Mouse (Mus musculus): Measurements from ENCODE around the gene Atp2b4. TPM values are rescaled to one million over a fixed set of nuclear protein-coding genes. Genes with fewer than 3 reads are reported as not detected.

Gene Atp2b4
- total RNA-seq, 2 experiments from 2014 or later = 34.4 to 38.8 TPM

DNA sequence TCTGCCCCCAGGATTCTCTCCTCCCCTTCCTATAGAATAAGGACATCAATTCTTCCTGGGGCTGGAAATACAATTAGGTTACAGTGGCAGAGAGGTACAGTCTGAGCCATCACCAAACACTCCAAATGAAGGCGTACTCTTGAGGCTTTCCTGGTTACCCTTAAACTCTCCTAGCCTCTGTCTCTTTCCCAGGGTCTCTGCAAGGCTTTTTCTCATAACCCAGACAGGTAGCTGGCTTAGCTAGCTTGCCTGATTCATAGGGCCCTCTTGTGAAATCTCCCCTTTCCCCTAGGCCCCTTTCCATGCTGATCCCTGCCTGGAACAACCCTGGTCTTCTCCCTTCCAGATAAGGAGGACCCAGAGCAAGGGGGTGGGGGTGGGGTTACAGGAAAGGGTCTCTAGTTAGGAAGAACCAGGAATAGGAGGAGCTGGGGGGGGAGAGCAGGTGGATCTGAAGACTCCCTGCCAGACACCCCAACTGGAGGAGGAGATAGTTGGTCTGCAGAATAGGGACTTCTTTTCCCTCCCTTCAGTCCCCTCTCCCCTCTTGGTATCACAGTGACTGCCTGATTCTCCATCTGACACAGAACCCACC is 1.9 kb downstream of the Atp2b4 start:
- no peak for DNase-seq
- intact Hi-C loops (cut with DNase I) = no loop called here

DNA sequence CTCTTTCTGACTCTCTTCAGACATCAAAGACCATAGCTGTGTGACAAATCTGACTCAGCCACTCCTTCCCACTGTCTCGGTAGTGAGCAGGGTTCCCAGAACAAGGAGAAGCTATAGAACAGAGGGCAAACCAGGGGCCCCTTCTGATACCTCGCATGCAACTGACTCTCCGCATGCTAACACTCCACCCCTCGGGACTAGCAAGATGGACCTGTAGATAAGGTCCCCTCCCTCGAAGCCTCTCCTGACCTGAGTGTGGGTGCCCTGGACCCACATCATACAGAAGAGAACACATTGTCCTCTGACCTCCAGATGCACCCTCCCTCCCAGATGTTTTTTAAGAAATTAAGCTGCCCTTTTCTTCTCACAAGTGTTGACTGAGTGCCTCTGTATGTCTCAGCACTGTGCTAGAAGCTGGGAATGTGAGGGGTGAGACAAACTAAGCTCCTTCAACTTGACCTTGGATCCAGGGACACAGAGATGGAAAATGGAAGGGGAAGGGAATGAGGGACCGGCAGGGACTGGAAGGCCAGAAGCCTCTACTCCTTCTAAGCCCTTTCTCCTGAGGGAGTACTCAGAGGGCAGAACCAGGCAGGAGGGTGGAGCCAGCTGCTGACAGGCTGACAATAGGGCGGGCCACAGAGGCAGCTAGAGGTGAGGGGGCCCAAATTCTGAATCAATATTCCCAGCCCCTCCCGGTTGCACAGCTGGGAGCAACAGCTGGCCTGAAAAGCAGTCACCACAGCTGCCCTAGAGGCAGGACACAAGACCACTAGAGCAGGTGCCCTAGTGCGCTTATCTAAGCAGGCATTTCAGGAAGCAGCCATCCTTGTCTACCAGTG is 2.6 kb downstream of the Atp2b4 start:
- intact Hi-C loops (cut with DNase I) = no loop called here
- DNase-seq = no peak

DNA sequence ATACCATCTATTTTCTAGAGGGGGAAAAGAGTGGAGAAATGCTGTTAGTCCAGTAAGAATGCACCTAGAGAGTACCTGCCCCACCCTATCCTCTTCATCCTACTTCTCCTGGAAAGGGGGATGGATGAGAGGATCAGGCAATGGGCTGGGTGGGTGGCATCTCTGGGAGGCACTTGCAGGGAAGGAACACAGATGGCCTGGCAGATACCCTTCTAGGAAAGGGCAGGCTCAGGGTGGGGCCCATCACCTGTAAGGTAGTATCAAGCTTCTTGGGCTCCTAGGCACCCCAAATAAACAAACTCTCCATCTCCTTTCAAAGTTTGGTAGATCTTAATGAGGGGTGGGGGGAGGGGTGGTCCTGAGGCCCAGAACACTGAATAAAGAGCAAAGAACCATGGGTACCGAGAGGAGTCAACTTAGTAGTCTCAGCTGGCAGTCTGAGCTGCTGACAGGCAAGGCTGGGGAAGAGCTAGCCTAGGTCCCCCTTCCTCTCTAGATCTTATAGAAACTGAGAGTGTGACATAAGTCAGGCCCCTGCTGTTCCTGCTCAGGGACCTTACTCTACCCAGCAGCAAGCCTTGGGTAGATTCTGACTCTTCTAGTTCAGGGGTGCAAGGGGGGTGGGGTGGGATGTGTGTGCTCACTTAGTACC is 3.4 kb downstream of the Atp2b4 start:
- intact Hi-C loops (cut with DNase I) = no loop called here
- DNase-seq = no peak

DNA sequence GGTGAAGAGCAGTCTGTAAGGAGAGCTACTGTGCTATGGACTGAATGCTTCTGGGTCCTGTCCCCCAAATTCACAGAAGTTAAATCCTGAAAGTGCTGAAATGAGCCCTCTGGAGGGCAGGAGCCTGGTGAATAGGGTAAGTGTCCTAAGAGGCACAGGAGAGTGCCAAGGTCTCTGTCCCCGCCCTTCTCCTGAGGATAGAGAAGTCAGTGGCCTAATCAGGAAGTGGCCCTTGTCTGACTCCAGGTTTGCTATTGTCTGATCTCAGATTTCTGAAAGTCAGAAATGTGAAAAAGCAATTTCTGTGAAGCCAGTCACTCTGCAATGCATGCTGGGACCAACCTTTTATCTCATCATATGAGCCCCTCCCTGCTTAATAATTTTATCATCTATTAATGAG is 7.2 kb downstream of the Atp2b4 start:
- intact Hi-C loops (cut with DNase I) = no loop called here
- no peak for DNase-seq

DNA sequence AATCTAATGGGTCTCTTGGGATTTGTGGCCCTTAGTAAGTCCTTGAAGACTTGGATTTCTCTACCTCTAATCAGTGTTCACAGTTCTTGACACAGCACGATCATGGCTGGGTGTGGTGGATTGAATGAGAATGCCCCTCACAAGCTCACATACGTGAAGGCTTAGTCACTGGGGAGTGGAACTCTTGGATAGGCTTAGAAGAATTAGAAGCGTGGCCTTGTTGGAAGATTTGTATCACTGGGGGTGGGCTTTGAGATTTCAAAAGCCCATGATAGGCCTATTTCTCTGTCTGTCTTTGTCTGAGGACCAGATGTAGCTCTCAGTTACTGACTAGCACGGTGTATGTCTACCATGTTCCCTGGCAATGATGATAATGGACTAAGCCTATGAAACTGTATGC is 10.8 kb downstream of the Atp2b4 start:
- intact Hi-C loops (cut with DNase I) = no loop called here

DNA sequence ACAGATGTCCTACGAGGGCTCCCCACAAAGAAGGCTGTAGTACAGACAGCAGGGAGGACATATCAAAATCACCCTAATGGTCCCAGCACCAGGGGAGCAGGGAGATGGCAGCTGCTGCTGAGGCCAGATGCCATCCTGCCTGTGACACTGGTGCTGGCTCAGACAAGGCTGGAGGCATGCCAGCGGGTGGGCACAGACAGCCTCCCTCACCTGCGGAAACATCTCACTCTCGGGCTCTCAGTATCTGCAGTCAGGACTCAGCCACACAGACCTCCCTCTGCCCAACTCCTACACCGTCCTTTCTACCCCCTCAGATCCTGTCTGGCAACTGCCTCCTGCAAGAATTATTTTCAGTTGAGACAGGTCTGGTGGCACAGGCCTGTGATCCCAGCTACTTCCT is 12.0 kb downstream of the Atp2b4 start:
- intact Hi-C loops (cut with DNase I) = no loop called here
- DNase-seq = no peak

More for the DNA sequence above, 10.8 kb downstream of the Atp2b4 start:
- DNase-seq = no peak

DNA sequence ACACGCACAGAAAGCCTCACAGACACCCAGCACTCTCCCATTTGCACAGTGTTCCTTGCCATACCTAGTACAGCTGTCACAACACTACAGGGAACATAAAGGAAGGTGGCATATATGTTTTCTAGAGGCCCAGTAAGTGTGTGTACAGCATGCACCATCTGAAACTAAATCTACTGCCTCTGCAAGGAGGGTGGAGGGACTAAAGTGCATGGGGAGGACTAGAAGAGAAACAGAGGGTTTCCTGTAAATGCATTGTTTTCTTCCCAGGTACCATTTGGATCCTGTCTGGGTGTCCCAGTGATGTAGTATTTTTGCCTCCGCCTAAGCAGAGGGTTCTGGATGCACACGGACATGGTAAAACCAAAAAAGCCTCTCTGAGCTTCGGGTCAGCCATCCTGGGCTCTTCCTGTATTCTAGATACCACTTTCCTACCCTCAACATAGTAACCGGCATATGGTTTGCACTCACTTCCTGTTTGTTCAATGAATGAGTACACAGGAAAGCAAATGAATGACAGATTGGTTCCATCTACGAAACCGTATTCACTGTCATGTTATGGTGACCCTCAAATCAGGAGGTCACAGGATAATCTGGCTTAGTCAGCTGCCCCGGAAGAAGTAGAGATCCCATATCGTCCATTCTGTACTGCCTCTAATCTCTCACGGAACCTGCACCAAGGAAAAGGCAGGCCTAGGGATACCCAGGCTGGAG is 13.2 kb downstream of the Atp2b4 start:
- intact Hi-C loops (cut with DNase I) = no loop called here

DNA sequence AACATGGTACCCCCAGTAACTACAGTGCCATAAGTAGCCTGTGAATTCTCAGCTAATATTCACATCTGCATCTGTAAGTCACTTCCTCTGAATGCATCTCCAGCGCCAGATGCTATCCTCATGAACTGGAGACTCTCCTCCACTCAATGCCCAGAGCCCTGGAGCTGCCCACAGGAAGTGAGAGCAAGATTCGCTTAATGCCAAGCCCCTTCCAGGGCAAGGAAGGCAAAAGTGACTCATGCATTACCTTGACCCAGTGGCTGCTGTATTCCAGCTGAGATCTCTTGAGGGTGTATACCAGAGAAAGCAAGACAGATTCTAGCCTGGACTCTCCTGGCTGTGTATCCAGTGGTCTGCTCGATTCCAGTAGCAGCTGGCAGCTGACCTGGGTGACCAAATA is 16.2 kb downstream of the Atp2b4 start:
- no peak for DNase-seq
- intact Hi-C loops (cut with DNase I) = no loop called here

More for the DNA sequence above, 13.2 kb downstream of the Atp2b4 start:
- DNase-seq = no peak

DNA sequence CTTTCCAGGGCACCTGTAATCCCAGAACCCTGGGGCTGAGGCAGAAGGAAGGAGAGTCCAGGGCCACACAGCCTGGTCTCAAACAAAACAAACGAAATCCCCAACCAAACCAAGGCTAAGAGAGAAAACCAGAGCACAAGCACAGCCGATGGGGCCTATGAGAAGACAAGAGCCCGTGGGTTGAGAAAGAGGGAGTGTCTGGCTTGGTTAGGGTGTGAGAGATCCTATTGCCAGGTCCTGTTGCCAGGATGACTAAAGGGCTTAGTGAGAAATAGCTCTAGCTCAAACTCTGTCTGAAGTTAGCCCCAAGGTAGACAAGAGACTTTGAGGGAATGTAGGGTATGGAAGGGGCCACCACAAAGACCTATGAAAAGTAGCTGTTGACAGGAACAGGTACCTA is 19.3 kb downstream of the Atp2b4 start:
- DNase-seq = no peak
- intact Hi-C loops (cut with DNase I) = no loop called here

DNA sequence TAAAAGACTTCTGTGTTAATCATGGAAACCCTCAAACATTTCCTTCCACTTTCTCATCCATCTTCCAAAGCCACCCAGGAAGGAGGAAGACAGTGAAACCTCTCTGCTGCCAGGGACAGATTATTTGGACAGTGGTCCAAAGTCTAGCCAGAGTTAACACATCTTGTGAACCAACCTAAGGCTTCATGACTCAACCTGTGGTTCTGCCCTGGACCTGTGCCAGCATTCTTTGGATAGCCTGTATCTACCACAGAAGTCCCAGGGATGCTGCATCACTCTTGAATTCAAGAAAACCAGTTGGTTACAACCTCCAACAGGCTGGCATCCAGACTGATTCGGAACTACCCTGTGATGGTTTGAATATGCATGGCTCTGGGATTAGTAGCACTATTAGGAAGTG is 21.8 kb downstream of the Atp2b4 start:
- intact Hi-C loops (cut with DNase I) = no loop called here
- no peak for DNase-seq

DNA sequence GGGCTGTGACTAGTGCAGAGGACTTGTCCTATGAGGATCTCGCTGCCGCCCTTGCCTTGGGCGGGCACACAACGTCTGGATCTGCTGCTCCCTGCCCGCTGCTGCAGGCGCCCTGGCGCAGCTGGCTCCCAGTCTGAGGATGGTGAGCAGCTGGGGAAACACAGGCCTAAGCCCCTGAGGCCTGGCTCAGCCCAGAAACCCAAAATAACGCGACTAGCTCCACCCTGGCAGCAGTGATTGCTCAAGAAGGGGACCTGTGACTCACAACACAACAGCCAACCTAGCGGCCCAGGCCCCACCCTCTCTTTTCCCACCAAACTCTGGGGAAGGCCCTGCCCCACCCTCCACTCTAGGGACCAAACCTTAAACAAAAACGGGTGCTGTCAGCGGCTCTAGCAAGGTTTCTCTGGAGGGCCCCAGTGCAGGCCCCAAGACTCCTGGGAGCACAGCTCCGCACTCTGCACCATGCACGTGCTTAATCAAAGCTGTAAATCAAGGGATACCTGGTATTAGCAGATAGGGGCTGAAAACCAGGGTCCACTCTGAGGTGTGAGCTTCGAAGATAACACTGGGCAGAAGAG is 23.1 kb downstream of the Atp2b4 start:
- no peak for DNase-seq
- intact Hi-C loops (cut with DNase I) = no loop called here

DNA sequence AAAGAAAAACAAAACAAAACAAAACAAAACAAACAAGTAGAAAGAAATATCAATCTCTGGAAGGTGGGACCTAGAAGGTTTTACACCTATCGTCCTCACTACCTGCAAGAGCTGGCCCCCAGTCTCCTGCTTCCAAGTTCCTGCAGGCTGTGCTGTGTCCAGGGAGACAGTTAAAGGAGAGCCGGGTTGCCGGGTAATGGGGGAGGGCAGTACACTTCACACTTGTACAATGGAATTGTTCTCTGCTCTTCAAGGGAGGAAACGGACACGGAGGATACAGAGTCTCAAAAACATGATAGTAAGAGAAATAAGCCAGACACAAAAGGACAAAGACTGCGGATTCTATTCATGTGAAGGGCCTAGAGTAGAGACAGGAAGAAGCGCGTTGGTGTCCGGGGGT is 28.3 kb downstream of the Atp2b4 start:
- no peak for DNase-seq

DNA sequence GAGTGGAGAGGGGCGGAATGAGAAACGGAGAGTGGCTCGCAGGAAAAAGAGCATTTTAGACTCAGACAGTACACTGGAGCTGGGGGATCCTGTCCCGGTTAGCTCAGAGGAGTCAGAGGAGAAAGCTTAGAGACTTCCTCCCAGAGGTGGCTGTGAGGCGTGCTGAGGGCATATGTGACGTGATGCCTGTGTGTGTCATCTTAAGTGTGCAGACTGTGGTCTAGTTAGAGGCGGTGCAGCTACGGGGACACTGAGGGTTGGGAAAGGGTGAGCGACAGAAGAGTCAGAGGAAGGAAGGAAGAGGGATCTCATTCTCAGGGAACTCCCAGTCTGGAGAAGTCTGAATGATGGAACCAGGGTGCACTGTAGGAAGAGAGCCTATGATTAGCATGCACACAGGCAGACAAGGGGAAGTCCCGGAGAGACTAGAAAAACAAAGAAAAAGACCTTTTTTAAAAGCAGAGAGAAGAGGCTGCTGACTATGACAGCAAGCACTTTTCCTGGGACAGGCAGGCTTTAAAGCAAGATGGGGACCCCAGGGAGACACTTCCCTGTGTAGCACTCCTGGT is 28.9 kb downstream of the Atp2b4 start:
- DNase-seq = no peak
- intact Hi-C loops (cut with DNase I) = no loop called here

More for the DNA sequence above, 28.3 kb downstream of the Atp2b4 start:
- intact Hi-C loops (cut with DNase I) = no loop called here

DNA sequence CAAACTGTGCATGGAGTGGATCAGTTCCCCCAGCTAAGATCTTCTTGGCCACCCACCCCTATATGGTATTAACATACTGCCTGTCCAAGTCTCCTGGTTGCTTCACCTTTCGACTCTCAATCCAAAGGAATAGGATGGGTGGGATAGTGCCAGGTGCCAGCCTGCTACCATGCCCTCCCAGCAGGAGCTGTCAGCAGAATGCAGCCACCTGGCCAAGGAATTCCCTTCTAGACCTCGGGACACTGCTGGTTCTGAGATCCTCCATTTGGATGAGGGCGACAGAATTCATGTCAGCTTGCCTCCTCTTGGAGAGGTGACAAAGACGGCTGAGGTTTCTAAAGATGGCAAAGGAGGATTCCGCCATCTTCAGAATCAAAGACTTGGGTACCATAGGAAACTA is 32.8 kb downstream of the Atp2b4 start:
- DNase-seq = no peak
- intact Hi-C loops (cut with DNase I) = no loop called here

DNA sequence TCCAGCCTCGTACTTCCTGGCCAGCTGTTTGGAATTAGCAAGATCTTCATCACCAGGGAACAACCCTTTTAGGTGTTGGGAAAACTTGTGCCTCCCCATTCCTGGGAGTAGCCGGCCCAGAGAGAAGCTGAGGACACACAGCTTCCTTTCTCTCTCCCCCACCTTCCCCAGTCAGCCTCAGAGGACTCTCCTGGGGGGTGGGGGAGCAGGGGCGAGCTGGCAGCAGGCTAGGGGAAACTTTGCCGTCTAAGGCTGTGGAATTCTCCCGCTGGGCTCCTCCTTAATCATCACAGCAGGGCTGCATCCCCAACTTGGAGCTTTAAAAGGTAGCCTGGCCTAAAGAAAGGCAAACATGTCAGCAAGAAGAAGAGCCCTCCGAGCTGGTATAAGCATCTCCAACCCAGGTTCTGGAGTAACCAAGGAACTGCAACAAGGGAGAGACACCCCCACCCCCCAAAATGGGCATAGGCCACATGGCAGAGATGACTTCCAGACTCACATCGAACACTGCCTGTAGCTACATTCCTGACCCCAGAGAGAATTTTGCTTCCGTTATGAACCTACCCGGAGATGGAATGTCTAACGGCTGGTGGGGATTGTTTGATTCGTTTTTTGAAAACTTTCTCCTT is 33.8 kb downstream of the Atp2b4 start:
- intact Hi-C loops (cut with DNase I) = no loop called here
- DNase-seq = no peak

DNA sequence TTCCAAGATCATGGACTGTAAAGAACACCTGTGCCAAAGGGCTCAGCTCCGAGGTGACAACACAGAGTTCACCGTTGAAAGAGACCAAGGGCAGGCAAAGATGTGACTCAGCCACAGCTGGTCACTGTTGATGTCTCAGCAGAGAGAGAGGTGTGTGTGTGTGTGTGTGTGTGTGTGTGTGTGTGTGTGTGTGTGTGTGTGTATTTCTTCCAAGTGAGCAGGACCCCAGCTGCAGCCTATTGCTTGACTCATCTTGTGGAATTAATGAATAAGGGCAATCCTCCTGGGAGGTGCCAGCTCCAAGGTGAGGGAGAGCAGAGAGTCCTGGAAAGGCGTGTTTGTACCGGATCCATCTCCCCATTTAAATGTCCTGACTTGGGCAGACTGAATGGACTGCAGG is 35.5 kb downstream of the Atp2b4 start:
- no peak for DNase-seq
- intact Hi-C loops (cut with DNase I) = no loop called here

DNA sequence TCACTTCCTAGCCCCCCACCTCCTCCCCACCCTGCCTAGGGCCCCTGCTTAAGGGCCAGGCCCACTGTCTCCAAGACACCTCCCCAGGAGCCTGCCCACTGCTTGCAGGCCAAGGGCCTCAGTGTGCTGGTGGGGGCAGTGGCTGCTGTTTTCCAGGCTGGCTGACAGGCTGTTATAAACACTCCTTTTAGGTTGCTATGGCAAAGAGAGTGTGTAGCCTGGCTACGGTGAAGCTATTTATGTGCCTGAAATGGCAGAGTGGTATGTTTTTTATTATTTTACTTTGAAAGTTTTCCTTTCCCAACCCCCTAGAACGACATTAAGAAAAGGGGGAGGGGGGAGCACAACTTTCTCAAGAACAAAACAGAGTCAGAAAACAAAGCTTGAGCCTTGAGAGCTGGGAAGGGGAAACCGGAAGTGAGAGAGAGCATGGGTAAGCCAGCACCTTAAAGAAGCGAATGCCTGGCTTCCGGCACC is 37.9 kb downstream of the Atp2b4 start:
- intact Hi-C loops (cut with DNase I) = no loop called here
- no peak for DNase-seq

DNA sequence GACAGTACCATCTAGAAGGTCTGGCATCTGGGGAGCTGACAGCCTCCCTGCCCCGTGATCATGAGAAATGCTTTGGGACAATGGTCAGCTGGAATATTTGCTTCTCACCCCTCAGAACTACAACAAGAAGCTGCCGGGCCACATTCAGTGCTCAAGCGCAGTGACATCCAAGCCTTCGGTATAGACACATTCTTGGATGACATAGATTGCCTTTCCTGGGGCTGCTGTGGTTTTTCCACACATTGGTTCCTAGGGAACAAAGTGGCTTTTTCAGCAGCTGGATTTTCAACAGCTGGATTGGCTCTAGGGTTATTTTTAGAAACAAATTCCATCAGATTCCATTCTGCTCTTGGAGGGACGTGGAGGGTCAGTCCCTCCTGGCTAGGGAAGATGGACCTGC is 39.6 kb downstream of the Atp2b4 start:
- intact Hi-C loops (cut with DNase I) = no loop called here
- DNase-seq = no peak

DNA sequence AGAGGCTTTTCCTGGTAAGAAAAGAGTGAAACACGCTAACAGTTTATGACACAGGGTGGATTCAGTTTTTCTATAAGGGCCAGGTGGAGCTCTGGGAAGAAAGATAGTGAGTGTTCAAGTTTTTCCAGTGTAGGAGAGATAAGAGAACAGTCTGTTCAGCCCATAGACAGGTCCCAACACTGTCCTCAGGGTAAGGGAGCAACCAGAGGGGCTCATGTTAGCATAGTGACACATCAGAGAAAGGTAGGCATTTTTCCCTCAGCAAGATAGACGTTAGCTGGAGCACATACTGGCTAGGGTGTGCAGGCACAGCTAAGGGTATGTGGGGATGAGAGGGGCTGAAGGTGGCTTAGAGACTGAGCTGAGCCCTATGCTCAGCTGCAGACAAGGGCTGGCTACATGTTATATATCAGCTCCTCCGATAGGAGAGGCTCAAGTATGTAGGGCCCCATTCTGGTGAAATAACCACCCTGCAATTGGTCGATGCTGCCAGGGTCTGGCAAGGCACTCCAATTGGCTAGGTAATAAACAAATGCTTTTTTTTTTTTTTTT is 46.4 kb downstream of the Atp2b4 start:
- intact Hi-C loops (cut with DNase I) = no loop called here
- DNase-seq = no peak

DNA sequence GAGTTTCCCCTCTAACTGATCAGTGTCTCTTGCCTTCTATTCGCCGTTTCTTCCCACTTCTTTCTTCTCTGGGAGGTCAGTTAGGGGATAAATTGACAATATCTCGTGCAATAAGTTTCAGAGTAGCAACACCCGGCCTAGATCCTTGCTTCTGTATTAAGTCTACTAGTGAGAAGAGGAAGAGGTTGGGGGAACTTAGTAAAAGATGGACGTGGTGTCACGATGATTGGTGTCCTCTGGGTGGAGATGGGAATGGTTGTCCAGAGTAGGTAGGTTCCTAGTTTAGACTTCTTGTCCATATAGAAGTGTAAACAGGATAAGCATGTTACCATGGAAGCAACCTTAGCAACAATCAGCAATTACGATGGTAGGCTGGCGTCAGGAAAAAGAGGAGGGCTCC is 47.5 kb downstream of the Atp2b4 start:
- intact Hi-C loops (cut with DNase I) = no loop called here
- no peak for DNase-seq

All from heart, postnatal 10 days (tissue).